Mouse (Mus musculus) ES-E14 (cell line): ENCODE results near the gene Nmur1.

Experiments used
- CHD2 ChIP-seq: IDR thresholded peaks from 2 replicates; pipeline ENCODE4 v1.6.1; 2014; ENCODE audit warnings: mild to moderate bottlenecking, low read depth, low read length, inconsistent platforms
- HCFC1 ChIP-seq: IDR thresholded peaks from 2 replicates; pipeline ENCODE4 v1.6.1; 2012; ENCODE audit warnings: low read length, inconsistent platforms, borderline replicate concordance; ENCODE audit not compliant: insufficient read depth
- MAFK ChIP-seq: IDR thresholded peaks from 2 replicates; pipeline ENCODE4 v1.6.1; 2014; ENCODE audit warnings: mild to moderate bottlenecking, low read depth, low read length, inconsistent platforms; ENCODE audit not compliant: insufficient read depth
- ZC3H11A ChIP-seq: IDR thresholded peaks from 2 replicates; pipeline ENCODE4 v1.6.1; 2012; ENCODE audit warnings: low read depth, mild to moderate bottlenecking, inconsistent platforms, low read length, borderline replicate concordance

- TF ChIP-seq MAFK (no peak), CHD2 (no peak), ZC3H11A (no peak), HCFC1 (no peak)
Observed at GRCm38 (mm10) chr1:86404834-86405233, 21.2 kb downstream of the Nmur1 start.
